Mouse (Mus musculus) monocyte, adult 2 months (primary cell): ENCODE results near the gene Ipp.

Experiments
- DNase-seq, 2 experiments: peaks; one replicate each; pipeline ENCODE4 v3.0.0; 2022; ENCODE audit warnings: low spot score in 2 of 2, low read depth in 1 of 2

Ipp gene

GRCm38 (mm10) chr4:116507425-116508218 lies at the start of gene Ipp:
Gene Ipp, plus strand, starts transcription at chr4:116507549.
- DNase-seq: peak; percentile 87 to 91

GRCm38 (mm10) chr4:116461943-116462342 lies 45.4 kb upstream of the Ipp start:
- DNase-seq: no peak

- peak in 1 of 2 experiments; percentile 8 for DNase-seq
Measured at GRCm38 (mm10) chr4:116463231-116464125, 43.9 kb upstream of the Ipp start.

GRCm38 (mm10) chr4:116464126-116464981 lies 43.0 kb upstream of the Ipp start, which contains the start of gene Mast2:
Gene Mast2, minus strand, starts transcription at chr4:116464183.
- peak; percentile 14 to 33 for DNase-seq

GRCm38 (mm10) chr4:116481322-116481721 lies 26.0 kb upstream of the Ipp start:
- DNase-seq: no peak

- DNase-seq: no peak
Measured at GRCm38 (mm10) chr4:116483476-116483875, 23.9 kb upstream of the Ipp start.

- DNase-seq: no peak
Measured at GRCm38 (mm10) chr4:116491119-116491536, 16.2 kb upstream of the Ipp start.

- no peak for DNase-seq
Measured at GRCm38 (mm10) chr4:116491886-116492285, 15.5 kb upstream of the Ipp start.

- DNase-seq: no peak
Measured at GRCm38 (mm10) chr4:116492460-116492859, 14.9 kb upstream of the Ipp start.

- no peak for DNase-seq
Measured at GRCm38 (mm10) chr4:116493646-116494045, 13.7 kb upstream of the Ipp start.

- DNase-seq: no peak
Measured at GRCm38 (mm10) chr4:116499978-116500377, 7.4 kb upstream of the Ipp start.

GRCm38 (mm10) chr4:116506886-116507424 lies 394 bp upstream of the Ipp start:
- no peak for DNase-seq

- DNase-seq: no peak
Measured at GRCm38 (mm10) chr4:116531109-116531508, 23.8 kb downstream of the Ipp start.

- DNase-seq: no peak
Measured at GRCm38 (mm10) chr4:116536351-116536750, 29.0 kb downstream of the Ipp start.

- no peak for DNase-seq
Measured at GRCm38 (mm10) chr4:116537737-116538136, 30.4 kb downstream of the Ipp start.

GRCm38 (mm10) chr4:116550432-116550831 lies 43.1 kb downstream of the Ipp start:
- DNase-seq: no peak

- DNase-seq: no peak
Measured at GRCm38 (mm10) chr4:116553035-116553434, 45.7 kb downstream of the Ipp start.

- peak; percentile 46 to 70 for DNase-seq
Measured at GRCm38 (mm10) chr4:116555413-116556300, 48.3 kb downstream of the Ipp start, which contains the start of gene Tmem69. Gene Tmem69, minus strand, starts transcription at chr4:116555936.

- peak; percentile 85 to 92 for DNase-seq
Measured at GRCm38 (mm10) chr4:116556561-116557305, 49.4 kb downstream of the Ipp start.
